ENCODE assay signal across 8 mouse cellular contexts in the genomic region with DNA sequence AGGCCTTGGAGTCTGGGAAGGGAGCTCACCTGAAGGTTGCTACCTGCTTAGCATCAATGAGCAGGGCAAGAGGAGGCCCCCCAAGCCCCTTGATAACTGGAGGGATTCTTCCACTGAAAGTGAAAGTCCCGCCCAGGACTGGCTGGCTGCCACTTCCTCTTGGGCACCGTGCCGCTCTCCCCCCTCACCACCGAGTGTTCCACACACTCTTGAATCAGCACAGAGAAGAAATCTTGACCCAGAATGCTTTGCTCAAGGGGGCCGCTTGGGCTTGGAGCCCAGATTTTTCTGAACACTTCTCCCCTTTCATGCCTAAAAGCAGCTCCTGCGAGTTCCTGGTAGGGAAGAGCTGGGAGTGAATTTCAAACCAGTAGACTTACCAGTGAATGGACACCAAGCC.
DNase-seq lines count a peak whose midpoint lies in the region; ATAC-seq and TF ChIP-seq lines count a peak whose summit lies in the region.

No protein-coding gene starts in this region.

- peak; percentile 72 for ATAC-seq in heart, embryonic 13.5 days (ENCODE audit: extremely low read depth, insufficient number of reproducible peaks, low FRiP score, low TSS enrichment)
- ATAC-seq in liver, postnatal 0 days: peak; percentile 35

- H3K4me3 ChIP-seq in cortical plate, adult 2 months (ENCODE audit: insufficient read depth, low read length): no peak overlapping the region
- no peak overlapping the region; the same call in 1 of the 2 replicates for H3K4me3 ChIP-seq in heart, embryonic 13.5 days
- no peak overlapping the region for H3K4me3 ChIP-seq in liver, postnatal 0 days (ENCODE audit: low read depth, low read length)

- no peak overlapping the region for H3K27ac ChIP-seq in cortical plate, adult 2 months (ENCODE audit: insufficient read depth, low read length)
- H3K27ac ChIP-seq in heart, embryonic 13.5 days (replicated peaks): peak overlapping the region; percentile 90
- H3K27ac ChIP-seq in liver, postnatal 0 days (ENCODE audit: low read depth): peak overlapping the region; percentile 89

- H3K4me2 ChIP-seq in heart, embryonic 13.5 days: peak overlapping the region; percentile 47
- H3K4me2 ChIP-seq in liver, postnatal 0 days (ENCODE audit: low read depth, low read length): peak overlapping the region; percentile 58

- H3K9ac ChIP-seq in heart, embryonic 13.5 days: peak overlapping the region; percentile 61
- no peak overlapping the region for H3K9ac ChIP-seq in liver, postnatal 0 days (replicated peaks)

- H3K36me3 ChIP-seq in heart, embryonic 13.5 days: peaks cover 21% of the 10 kb centered on the region
- H3K36me3 ChIP-seq in liver, postnatal 0 days (replicated peaks; ENCODE audit: insufficient read depth, low read length): 0 out of 2 replicates have a peak, but pooled peaks cover 3% of the 10 kb centered on the region

- no peaks in the 10 kb centered on the region for H3K27me3 ChIP-seq in heart, embryonic 13.5 days (replicated peaks)
- H3K27me3 ChIP-seq in liver, postnatal 0 days (ENCODE audit: insufficient read depth, low read length): no peaks in the 10 kb centered on the region

- DNase-seq in retina, postnatal 7 days (ENCODE audit: low read depth, low spot score): peak; percentile 23
- DNase-seq in retina, embryonic 14.5 days (ENCODE audit: low spot score): no peak
- DNase-seq in kidney, postnatal 36 days: peak; percentile 59 to 83
- peak; percentile 79 for DNase-seq in liver, postnatal 0 days
- DNase-seq in ovary, postnatal 14 days (ENCODE audit: low spot score): peak; percentile 93
- DNase-seq in thymus, postnatal 25 days: peak; percentile 78

- 0 out of 2 replicates have a peak, but pooled peaks have one; percentile 25 for TF ChIP-seq EP300 in liver, postnatal 0 days (IDR thresholded peaks at IDR 0.05; ENCODE audit: low read depth)

- no peak for TF ChIP-seq CTCF in cortical plate, adult 2 months (IDR thresholded peaks at IDR 0.05; ENCODE audit: extremely low read depth, insufficient read depth, low read length)
- TF ChIP-seq CTCF in liver, postnatal 0 days (IDR thresholded peaks at IDR 0.05; ENCODE audit: low read depth): no peak

- WGBS in heart, embryonic 13.5 days: 17% methylated on average over 6 of the region's 6 CpGs
- 20% methylated on average over 6 of the region's 6 CpGs for whole genome bisulfite sequencing in liver, postnatal 0 days (ENCODE audit: insufficient replicate concordance)

- peaks cover 5% of the 10 kb centered on the region; the same call in 1 of the 2 replicates for H3K4me1 ChIP-seq in cortical plate, adult 2 months (ENCODE audit: control insufficient read depth, insufficient read depth, low read length)
- peaks cover 56% of the 10 kb centered on the region for H3K4me1 ChIP-seq in heart, embryonic 13.5 days
- peaks cover 16% of the 10 kb centered on the region for H3K4me1 ChIP-seq in liver, postnatal 0 days (ENCODE audit: insufficient read depth)

- no peaks in the 10 kb centered on the region for H3K9me3 ChIP-seq in heart, embryonic 13.5 days
- no peaks in the 10 kb centered on the region for H3K9me3 ChIP-seq in liver, postnatal 0 days (ENCODE audit: low read length)

- TF ChIP-seq POLR2A in cortical plate, adult 2 months (IDR thresholded peaks at IDR 0.05; ENCODE audit: extremely low read depth, insufficient read depth, low read length): 0 out of 2 replicates have a peak, but pooled peaks have one; percentile 14
